Mouse (Mus musculus) testis, adult 2 months (tissue): ENCODE results near the gene Krt7. TPM values are rescaled to one million over a fixed set of nuclear protein-coding genes. Genes with fewer than 3 reads are reported as not detected.
A peak's percentile ranks its signal among the peaks of the same experiment; 100 is the strongest.

Experiments
- H3K27ac ChIP-seq: fragments of 200-500 bp; 2 replicates; pipeline ENCODE4 v1.5.1; 2012; ENCODE audit warnings: low read depth, low read length; ENCODE audit not compliant: control insufficient read depth, insufficient read depth
- H3K27me3 ChIP-seq: fragments of 200-500 bp; 2 replicates; pipeline ENCODE4 v1.6.1; 2012; ENCODE audit warnings: mild to moderate bottlenecking, low read length, moderate library complexity; ENCODE audit not compliant: control insufficient read depth, insufficient read depth
- H3K36me3 ChIP-seq: fragments of 200-500 bp; 2 replicates; pipeline ENCODE4 v1.6.1; 2012; ENCODE audit warnings: mild to moderate bottlenecking, low read length; ENCODE audit not compliant: control insufficient read depth, insufficient read depth
- H3K4me1 ChIP-seq: fragments of 200-500 bp; 2 replicates; pipeline ENCODE4 v1.6.1; 2012; ENCODE audit warnings: low read length; ENCODE audit not compliant: control insufficient read depth, insufficient read depth
- H3K4me3 ChIP-seq: fragments of 200-500 bp; 2 replicates; pipeline ENCODE4 v1.5.1; 2012; ENCODE audit warnings: low read depth, mild to moderate bottlenecking, low read length, moderate library complexity, mixed read lengths; ENCODE audit not compliant: control insufficient read depth
- CTCF ChIP-seq: fragments of 200-500 bp; IDR thresholded peaks from 2 replicates; pipeline ENCODE4 v1.5.1; 2012; ENCODE audit warnings: low read depth, mild to moderate bottlenecking, inconsistent platforms, low read length, moderate library complexity; ENCODE audit not compliant: control insufficient read depth, insufficient read depth, insufficient replicate concordance
- POLR2A ChIP-seq: fragments of 200-500 bp; IDR thresholded peaks from 2 replicates; pipeline ENCODE4 v1.6.1; 2012; ENCODE audit warnings: low read depth, mild to moderate bottlenecking, inconsistent platforms, low read length, moderate library complexity; ENCODE audit not compliant: control insufficient read depth
- polyA plus RNA-seq: library from polyadenylated mRNA; depleted of rRNA; stranded (reverse); fragments of >200 nt; gene quantifications from 2 replicates; pipeline ENCODE4 v1.2.3, GENCODE M21; 2012; rRNA removed

Gene Krt7
- polyA plus RNA-seq, 1 experiment: 0.33 TPM

DNA sequence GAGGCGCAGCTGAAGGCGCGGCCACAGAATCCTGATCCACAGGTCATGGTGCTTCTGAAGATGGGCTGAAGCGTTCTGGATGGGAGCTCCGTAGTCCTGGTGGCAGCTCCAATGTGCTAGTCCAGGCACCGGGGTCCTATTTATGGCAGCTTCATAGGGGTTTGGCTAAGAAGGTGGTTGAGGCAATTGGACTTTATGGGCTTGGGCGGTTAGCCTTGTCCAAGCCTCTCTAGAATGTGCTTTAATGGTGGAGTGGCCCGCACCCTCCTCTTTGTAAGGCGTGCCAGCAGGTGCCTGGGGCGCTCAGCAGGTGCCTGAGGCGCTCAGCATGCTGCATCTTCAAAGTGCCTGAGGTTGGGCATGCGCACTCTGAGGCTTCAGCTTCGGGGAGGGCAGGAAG, 52.8 kb downstream of the Krt7 start, which contains the start of gene Krt81:
Gene Krt81 (minus strand): TSS at position 101 of the 400 bp plus-strand sequence.
- TF ChIP-seq CTCF (no peak), POLR2A (no peak)
- H3K27ac ChIP-seq: no peak within 1 kb of the TSS
- H3K4me1 ChIP-seq: peaks cover 3% of the 10 kb centered on the region
- H3K36me3 ChIP-seq: no peaks in the 10 kb centered on the region
- H3K4me3 ChIP-seq: no peak within 1 kb of the TSS
- no peaks in the 10 kb centered on the region for H3K27me3 ChIP-seq

DNA sequence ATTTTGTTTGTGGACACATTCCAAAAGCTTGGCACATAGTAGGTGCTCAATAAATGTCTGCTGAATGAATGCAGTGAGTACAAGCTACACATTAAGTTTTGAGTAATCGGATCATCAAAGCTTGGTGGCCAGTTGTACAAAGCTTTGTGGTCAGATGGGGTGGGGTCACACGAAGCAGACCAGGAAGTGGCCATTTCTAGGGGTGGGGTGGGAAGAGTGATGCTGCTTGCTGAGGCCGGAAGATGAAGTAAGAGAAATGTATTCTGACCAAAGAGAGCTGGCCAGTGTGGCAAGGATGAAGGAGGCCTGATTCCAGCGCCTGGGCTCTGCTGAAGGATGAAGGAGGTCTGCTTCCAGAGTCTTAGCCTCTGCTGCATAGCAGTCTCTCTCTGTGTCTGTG, 58.2 kb downstream of the Krt7 start:
- no peaks in the 10 kb centered on the region for H3K4me1 ChIP-seq
- no peak overlapping the region for H3K27ac ChIP-seq
- TF ChIP-seq CTCF: no peak
- TF ChIP-seq POLR2A: no peak
- H3K4me3 ChIP-seq: no peak overlapping the region
- no peaks in the 10 kb centered on the region for H3K36me3 ChIP-seq
- H3K27me3 ChIP-seq: no peaks in the 10 kb centered on the region

DNA sequence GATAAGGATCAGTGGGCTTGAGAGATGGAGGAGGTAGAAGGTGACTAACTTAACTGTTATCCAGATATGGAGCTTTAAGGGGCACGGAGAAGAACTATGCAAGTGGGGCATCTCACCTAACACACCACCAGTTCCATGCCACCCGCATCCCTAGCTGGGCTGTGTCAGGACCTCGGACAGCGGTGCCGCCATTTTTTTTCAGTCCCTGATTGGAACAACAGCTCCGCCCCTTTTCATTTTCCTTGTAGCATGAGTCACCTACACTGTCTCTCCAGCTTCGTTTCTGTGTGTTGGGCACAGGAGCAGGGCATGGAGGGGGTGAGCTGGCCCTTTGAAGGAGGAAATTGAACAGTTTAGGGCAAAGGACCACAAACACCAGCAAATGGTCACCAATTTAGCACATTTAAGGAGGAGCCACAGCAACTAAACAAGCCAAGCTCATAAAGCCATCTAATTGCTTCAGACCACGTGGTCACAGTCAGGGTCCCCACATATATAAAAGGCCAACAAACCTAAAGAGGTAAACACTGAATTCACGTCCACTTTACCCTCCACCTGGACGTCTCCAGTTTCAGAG, 62.2 kb downstream of the Krt7 start, which contains the start of gene Krt86:
Gene Krt86 (plus strand): TSS at position 527 of the 577 bp plus-strand sequence.
- no peak for TF ChIP-seq POLR2A
- TF ChIP-seq CTCF: no peak
- no peaks in the 10 kb centered on the region for H3K4me1 ChIP-seq
- H3K36me3 ChIP-seq: no peaks in the 10 kb centered on the region
- no peaks in the 10 kb centered on the region for H3K27me3 ChIP-seq
- no peak within 1 kb of the TSS for H3K4me3 ChIP-seq
- H3K27ac ChIP-seq: no peak within 1 kb of the TSS

DNA sequence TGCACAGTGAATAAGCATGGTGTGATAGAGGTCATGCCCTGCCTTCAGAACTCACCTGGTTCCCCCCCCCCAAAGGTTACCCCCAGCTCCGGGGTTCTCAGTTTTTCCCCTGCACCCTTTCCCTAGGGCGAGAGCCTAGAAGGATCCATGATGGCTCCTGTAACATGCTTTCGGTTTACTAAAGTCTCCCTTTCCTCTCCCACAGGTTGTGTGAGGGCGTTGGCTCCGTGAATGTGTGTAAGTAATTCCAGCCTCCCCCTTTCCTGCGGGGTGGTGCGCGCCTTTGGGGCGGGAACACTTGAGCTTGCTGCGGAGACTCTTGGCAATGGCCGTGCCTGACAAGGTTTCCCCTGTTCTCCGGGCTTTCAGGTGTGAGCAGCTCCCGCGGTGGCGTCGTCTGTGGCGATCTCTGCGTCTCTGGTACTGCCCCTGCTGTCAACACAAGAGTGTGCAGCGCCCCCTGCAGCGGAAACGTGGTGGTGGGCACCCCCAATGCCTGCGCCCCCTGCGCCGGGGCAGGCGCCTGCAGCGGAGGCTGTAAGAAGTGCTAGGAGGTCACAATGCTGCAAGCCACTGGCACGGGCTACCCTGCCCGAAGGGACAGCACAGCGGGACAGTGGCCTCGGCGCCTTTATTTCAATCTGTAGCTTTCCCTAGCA, 68.3 kb downstream of the Krt7 start:
- TF ChIP-seq POLR2A (no peak), CTCF (peak; percentile 13; the same call in 1 of the 2 replicates)
- Histone ChIP-seq H3K4me1 (peaks cover 7% of the 10 kb centered on the region), H3K36me3 (no peaks in the 10 kb centered on the region), H3K27me3 (no peaks in the 10 kb centered on the region), H3K27ac (no peak overlapping the region), H3K4me3 (peak overlapping the region; percentile 46)

DNA sequence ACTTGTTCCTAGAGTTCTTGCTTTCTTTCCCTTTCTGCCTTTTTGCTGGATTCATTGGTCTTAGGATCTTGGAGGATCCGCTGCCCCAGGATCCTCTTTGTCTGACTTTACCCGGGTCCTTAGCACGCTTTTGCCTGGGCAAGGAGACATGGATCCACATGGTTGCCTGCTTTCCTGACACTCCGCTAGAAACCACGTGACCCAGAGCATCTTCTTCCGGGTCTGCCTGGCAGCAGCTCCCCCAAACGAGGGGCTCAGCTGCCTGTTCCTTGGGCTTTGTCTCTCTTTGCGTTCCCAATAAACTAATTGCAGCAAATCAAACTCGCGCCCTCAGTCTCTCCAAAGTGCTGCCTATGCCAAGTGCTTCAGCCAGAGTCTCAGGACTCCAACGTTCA, 68.8 kb downstream of the Krt7 start:
- Histone ChIP-seq H3K36me3 (no peaks in the 10 kb centered on the region), H3K27me3 (no peaks in the 10 kb centered on the region), H3K4me3 (peak overlapping the region; percentile 46; the same call in 1 of the 2 replicates), H3K4me1 (peaks cover 7% of the 10 kb centered on the region), H3K27ac (no peak overlapping the region)
- TF ChIP-seq CTCF: no peak
- TF ChIP-seq POLR2A: no peak

Other genes with a start within 250 kb of the Krt7 start
- gene Acvr1b, start 237.0 kb upstream of the Krt7 start, polyA plus RNA-seq: 15.2 and 16.7 TPM in 2 replicates
- 1.8 and 1.9 TPM in 2 replicates for gene Grasp, start 186.9 kb upstream of the Krt7 start, polyA plus RNA-seq
- gene Nr4a1, start 156.8 kb upstream of the Krt7 start, polyA plus RNA-seq: 51.4 TPM in 2 replicates
- 16.4 and 17.5 TPM in 2 replicates for gene Atg101, start 126.8 kb upstream of the Krt7 start, polyA plus RNA-seq
- 8.5 and 10.4 TPM in 2 replicates for gene 6030408B16Rik, start 117.8 kb upstream of the Krt7 start, polyA plus RNA-seq
- 0.32 and 0.42 TPM in 2 replicates for gene Krt80, start 40.9 kb upstream of the Krt7 start, polyA plus RNA-seq
- gene Krt87, start 27.8 kb downstream of the Krt7 start, polyA plus RNA-seq: not detected in 2 replicates
- gene Krt88, start 36.7 kb downstream of the Krt7 start, polyA plus RNA-seq: 189 and 195 TPM in 2 replicates
- gene Krt81, start 52.7 kb downstream of the Krt7 start, polyA plus RNA-seq: not detected in 2 replicates
- gene Krt86, start 62.4 kb downstream of the Krt7 start, polyA plus RNA-seq: 0.12 and 0.29 TPM in 2 replicates
- gene Krt83, start 80.5 kb downstream of the Krt7 start, polyA plus RNA-seq: 0.07 TPM in 1 of 2 replicates, not detected in the other
- 0.25 TPM in 1 of 2 replicates, not detected in the other for gene Gm49425, start 106.2 kb downstream of the Krt7 start, polyA plus RNA-seq
- not detected in 2 replicates for gene Krt84, start 121.8 kb downstream of the Krt7 start, polyA plus RNA-seq
- gene Krt82, start 139.6 kb downstream of the Krt7 start, polyA plus RNA-seq: not detected in 2 replicates
- not detected in 2 replicates for gene Krt90, start 151.9 kb downstream of the Krt7 start, polyA plus RNA-seq
- gene Krt75, start 162.9 kb downstream of the Krt7 start, polyA plus RNA-seq: 0.04 TPM in 1 of 2 replicates, not detected in the other
- not detected in 2 replicates for gene Gm5414, start 217.1 kb downstream of the Krt7 start, polyA plus RNA-seq
- gene Gm5478, start 236.3 kb downstream of the Krt7 start, polyA plus RNA-seq: not detected in 2 replicates